Mouse (Mus musculus) hindbrain, embryonic 14.5 days (tissue): ENCODE measurements at regions not wholly inside any gene's neighbourhood (a gene's known extent, or its start where the extent isn't known, plus 50 kb on each side); places are given as distances from the start of the nearest gene placed in this dataset.

Source experiments
- ATAC-seq: fragments of 200-750 bp; cut with Nextera tagmentation; 2 replicates; pipeline ENCODE4 v1.8.0; 2017; ENCODE audit warnings: moderate number of reproducible peaks, mild to moderate bottlenecking, moderate TSS enrichment, moderate library complexity; ENCODE audit not compliant: low FRiP score
- DNase-seq: peaks from one replicate; pipeline ENCODE4 v3.0.0-alpha.2; 2015; ENCODE audit warnings: low spot score
- H3K27ac ChIP-seq: fragments of 300-500 bp; sonication (generic); 2 replicates; pipeline ENCODE4 v1.5.1; 2014; ENCODE audit warnings: mild to moderate bottlenecking, moderate library complexity
- H3K27me3 ChIP-seq: fragments of 300-500 bp; sonication (generic); 2 replicates; pipeline ENCODE4 v1.6.1; 2014; ENCODE audit warnings: mild to moderate bottlenecking, low read length, mixed read lengths; ENCODE audit not compliant: control insufficient read depth, insufficient read depth
- H3K36me3 ChIP-seq: fragments of 300-500 bp; sonication (generic); replicated peaks from 2 replicates; pipeline ENCODE4 v1.6.1; 2014; ENCODE audit not compliant: control insufficient read depth, insufficient read depth
- H3K4me1 ChIP-seq: fragments of 300-500 bp; sonication (generic); replicated peaks from 2 replicates; pipeline ENCODE4 v1.6.1; 2014; ENCODE audit warnings: antibody characterized with exemption, low read length, mixed read lengths; ENCODE audit not compliant: control insufficient read depth, insufficient read depth
- H3K4me2 ChIP-seq: fragments of 300-500 bp; sonication (generic); replicated peaks from 2 replicates; pipeline ENCODE4 v1.6.1; 2014; ENCODE audit warnings: mild to moderate bottlenecking, moderate library complexity
- H3K4me3 ChIP-seq: fragments of 300-500 bp; sonication (generic); replicated peaks from 2 replicates; pipeline ENCODE4 v1.5.1; 2014; ENCODE audit warnings: mild to moderate bottlenecking, low read length
- H3K9ac ChIP-seq: fragments of 300-500 bp; sonication (generic); 2 replicates; pipeline ENCODE4 v1.6.1; 2014
- H3K9me3 ChIP-seq: fragments of 300-500 bp; sonication (generic); 2 replicates; pipeline ENCODE4 v1.6.1; 2016; ENCODE audit warnings: low read length; ENCODE audit not compliant: control insufficient read depth
- WGBS: fragments of 180-500 bp; shearing (Covaris S2); extraction: QIAGEN DNeasy Blood & Tissue Kit; methylation state at CpG from one replicate; pipeline ENCODE4 v1.1.7; 2014; 5-methylcytosine and 5-hydroxymethylcytosine counted together

- WGBS, result 96% methylated on average over 2 of the region's 2 CpGs
- H3K27me3 ChIP-seq, result no peaks in the 10 kb centered on the region
- no peaks in the 10 kb centered on the region for H3K36me3 ChIP-seq
- H3K9me3 ChIP-seq, result no peaks in the 10 kb centered on the region
- H3K9ac ChIP-seq, result no peak overlapping the region
- H3K27ac ChIP-seq, result no peak overlapping the region
- H3K4me3 ChIP-seq, result no peak overlapping the region
- no peak for DNase-seq
- no peaks in the 10 kb centered on the region for H3K4me1 ChIP-seq
- no peak overlapping the region for H3K4me2 ChIP-seq
- ATAC-seq, result no peak
Observed at GRCm38 (mm10) chr5:64673861-64674260, 129.3 kb upstream of the Klf3 start.

- DNase-seq (no peak), ATAC-seq (no peak)
- H3K36me3 ChIP-seq, result no peaks in the 10 kb centered on the region
- no peaks in the 10 kb centered on the region for H3K9me3 ChIP-seq
- H3K27me3 ChIP-seq, result no peaks in the 10 kb centered on the region
- WGBS, result 93% methylated on average over 17 of the region's 17 CpGs
- no peak overlapping the region for H3K27ac ChIP-seq
- no peak overlapping the region for H3K4me3 ChIP-seq
- no peak overlapping the region for H3K4me2 ChIP-seq
- no peak overlapping the region for H3K9ac ChIP-seq
- H3K4me1 ChIP-seq, result no peaks in the 10 kb centered on the region
Observed at GRCm38 (mm10) chr5:64676214-64676945, 126.8 kb upstream of the Klf3 start.

- no peak overlapping the region for H3K4me2 ChIP-seq
- no peaks in the 10 kb centered on the region for H3K4me1 ChIP-seq
- no peaks in the 10 kb centered on the region for H3K9me3 ChIP-seq
- WGBS, result 92% methylated on average over 8 of the region's 8 CpGs
- no peaks in the 10 kb centered on the region for H3K27me3 ChIP-seq
- no peak for ATAC-seq
- H3K27ac ChIP-seq, result no peak overlapping the region
- DNase-seq, result no peak
- H3K4me3 ChIP-seq, result no peak overlapping the region
- no peak overlapping the region for H3K9ac ChIP-seq
- H3K36me3 ChIP-seq, result no peaks in the 10 kb centered on the region
Observed at GRCm38 (mm10) chr5:64676946-64677588, 126.1 kb upstream of the Klf3 start.

GRCm38 (mm10) chr5:64678706-64679105 lies 124.5 kb upstream of the Klf3 start:
- no peak overlapping the region for H3K9ac ChIP-seq
- ATAC-seq (no peak), DNase-seq (no peak)
- H3K4me1 ChIP-seq, result no peaks in the 10 kb centered on the region
- no peaks in the 10 kb centered on the region for H3K27me3 ChIP-seq
- no peaks in the 10 kb centered on the region for H3K36me3 ChIP-seq
- no peak overlapping the region for H3K4me3 ChIP-seq
- H3K9me3 ChIP-seq, result no peaks in the 10 kb centered on the region
- H3K27ac ChIP-seq, result no peak overlapping the region
- WGBS, result 99% methylated on average over 2 of the region's 2 CpGs
- H3K4me2 ChIP-seq, result no peak overlapping the region

- 84% methylated on average over 18 of the region's 18 CpGs for WGBS
- Histone ChIP-seq H3K4me3 (no peak overlapping the region), H3K4me2 (no peak overlapping the region), H3K27me3 (no peaks in the 10 kb centered on the region), H3K9ac (no peak overlapping the region), H3K4me1 (no peaks in the 10 kb centered on the region), H3K36me3 (no peaks in the 10 kb centered on the region), H3K9me3 (no peaks in the 10 kb centered on the region), H3K27ac (no peak overlapping the region)
- DNase-seq (no peak), ATAC-seq (no peak)
Observed at GRCm38 (mm10) chr5:64679996-64680625, 123.1 kb upstream of the Klf3 start.

- DNase-seq (no peak), ATAC-seq (no peak)
- Histone ChIP-seq H3K9ac (no peak overlapping the region), H3K27ac (no peak overlapping the region), H3K9me3 (no peaks in the 10 kb centered on the region), H3K4me3 (no peak overlapping the region), H3K27me3 (no peaks in the 10 kb centered on the region), H3K4me1 (no peaks in the 10 kb centered on the region), H3K4me2 (no peak overlapping the region), H3K36me3 (no peaks in the 10 kb centered on the region)
- WGBS, result 89% methylated on average over 5 of the region's 5 CpGs
Observed at GRCm38 (mm10) chr5:64681161-64681560, 122.0 kb upstream of the Klf3 start.

- WGBS, result 84% methylated on average over 7 of the region's 7 CpGs
- H3K4me1 ChIP-seq, result no peaks in the 10 kb centered on the region
- H3K4me3 ChIP-seq, result no peak overlapping the region
- no peak for DNase-seq
- H3K27me3 ChIP-seq, result no peaks in the 10 kb centered on the region
- H3K9ac ChIP-seq, result no peak overlapping the region
- H3K36me3 ChIP-seq, result no peaks in the 10 kb centered on the region
- ATAC-seq, result no peak
- H3K4me2 ChIP-seq, result no peak overlapping the region
- H3K9me3 ChIP-seq, result peaks cover 6% of the 10 kb centered on the region; the same call in 1 of the 2 replicates
- H3K27ac ChIP-seq, result no peak overlapping the region
Observed at GRCm38 (mm10) chr5:64682326-64682845, 120.8 kb upstream of the Klf3 start.

- no peaks in the 10 kb centered on the region for H3K27me3 ChIP-seq
- no peaks in the 10 kb centered on the region for H3K4me1 ChIP-seq
- no peak overlapping the region for H3K4me2 ChIP-seq
- H3K36me3 ChIP-seq, result no peaks in the 10 kb centered on the region
- no peak overlapping the region for H3K27ac ChIP-seq
- H3K9me3 ChIP-seq, result peaks cover 6% of the 10 kb centered on the region; the same call in 1 of the 2 replicates
- WGBS, result 96% methylated on average over 4 of the region's 4 CpGs
- no peak overlapping the region for H3K9ac ChIP-seq
- H3K4me3 ChIP-seq, result no peak overlapping the region
- no peak for ATAC-seq
- DNase-seq, result no peak
Observed at GRCm38 (mm10) chr5:64683419-64683818, 119.8 kb upstream of the Klf3 start.

- WGBS, result 90% methylated on average over 5 of the region's 5 CpGs
- no peaks in the 10 kb centered on the region for H3K4me1 ChIP-seq
- no peak overlapping the region for H3K9ac ChIP-seq
- H3K27ac ChIP-seq, result no peak overlapping the region
- ATAC-seq (no peak), DNase-seq (no peak)
- no peak overlapping the region for H3K4me2 ChIP-seq
- no peaks in the 10 kb centered on the region for H3K36me3 ChIP-seq
- no peaks in the 10 kb centered on the region for H3K27me3 ChIP-seq
- no peak overlapping the region for H3K4me3 ChIP-seq
- peaks cover 6% of the 10 kb centered on the region; the same call in 1 of the 2 replicates for H3K9me3 ChIP-seq
Observed at GRCm38 (mm10) chr5:64684275-64684674, 118.9 kb upstream of the Klf3 start.
